Mouse (Mus musculus) hindbrain, embryonic 13.5 days (tissue): ENCODE data around the gene Mmel1. TPM values are rescaled to one million over a fixed set of nuclear protein-coding genes. Genes with fewer than 3 reads are reported as not detected.

Experiments
- ATAC-seq: fragments of 200-750 bp; cut with Nextera tagmentation; 2 replicates; pipeline ENCODE4 v1.8.0; 2017; ENCODE audit warnings: moderate TSS enrichment; ENCODE audit not compliant: low FRiP score
- H3K27ac ChIP-seq: fragments of 300-500 bp; sonication (generic); 2 replicates; pipeline ENCODE4 v1.5.1; 2015; ENCODE audit warnings: inconsistent platforms, mild to moderate bottlenecking, moderate library complexity
- H3K27me3 ChIP-seq: fragments of 300-500 bp; sonication (generic); 2 replicates; pipeline ENCODE4 v1.6.1; 2015; ENCODE audit warnings: mild to moderate bottlenecking, inconsistent platforms
- H3K36me3 ChIP-seq: fragments of 300-500 bp; sonication (generic); 2 replicates; pipeline ENCODE4 v1.6.1; 2015; ENCODE audit warnings: mild to moderate bottlenecking, inconsistent platforms
- H3K4me1 ChIP-seq: fragments of 300-500 bp; sonication (generic); replicated peaks from 2 replicates; pipeline ENCODE4 v1.6.1; 2015; ENCODE audit warnings: inconsistent platforms
- H3K4me2 ChIP-seq: fragments of 300-500 bp; sonication (generic); 2 replicates; pipeline ENCODE4 v1.6.1; 2015; ENCODE audit warnings: inconsistent platforms, mild to moderate bottlenecking, moderate library complexity
- H3K4me3 ChIP-seq: fragments of 300-500 bp; sonication (generic); 2 replicates; pipeline ENCODE4 v1.5.1; 2015; ENCODE audit warnings: mild to moderate bottlenecking, inconsistent platforms
- H3K9ac ChIP-seq: fragments of 300-500 bp; sonication (generic); 2 replicates; pipeline ENCODE4 v1.6.1; 2015; ENCODE audit warnings: mild to moderate bottlenecking, inconsistent platforms
- H3K9me3 ChIP-seq: fragments of 300-500 bp; sonication (generic); 2 replicates; pipeline ENCODE4 v1.6.1; 2016; ENCODE audit warnings: inconsistent platforms
- WGBS: fragments of 180-500 bp; shearing (Covaris S2); methylation state at CpG from one replicate; pipeline ENCODE4 v1.1.7; 2015; 5-methylcytosine and 5-hydroxymethylcytosine counted together
- polyA plus RNA-seq: library from polyadenylated mRNA; unstranded; fragments of >200 nt; fragmentation: Nextera tagmentation; extraction: Ambion mirVana; gene quantifications from 2 replicates; pipeline ENCODE4 v1.2.1, GENCODE M21; 2015

Gene Mmel1
- polyA plus RNA-seq, 1 experiment from 2014 or later: 0.25 TPM

- 81% methylated on average over 5 of the region's 5 CpGs for WGBS
- peaks cover 22% of the 10 kb centered on the region for H3K4me1 ChIP-seq
- H3K4me3 ChIP-seq: no peak overlapping the region
- no peak for ATAC-seq
- no peak overlapping the region for H3K4me2 ChIP-seq
- no peaks in the 10 kb centered on the region; the same call in 1 of the 2 replicates for H3K36me3 ChIP-seq
- H3K9ac ChIP-seq: no peak overlapping the region
- H3K27ac ChIP-seq: no peak overlapping the region
- peaks cover 4% of the 10 kb centered on the region; the same call in 1 of the 2 replicates for H3K27me3 ChIP-seq
- no peaks in the 10 kb centered on the region for H3K9me3 ChIP-seq
These were observed 26.2 kb downstream of the Mmel1 start for GRCm38 (mm10) chr4:154895549-154895948.

- no peak for ATAC-seq
- Histone ChIP-seq H3K9me3 (no peaks in the 10 kb centered on the region), H3K27me3 (peaks cover 11% of the 10 kb centered on the region; the same call in 1 of the 2 replicates), H3K4me1 (peaks cover 22% of the 10 kb centered on the region), H3K4me2 (peak overlapping the region; percentile 76), H3K4me3 (peak overlapping the region; percentile 54), H3K36me3 (no peaks in the 10 kb centered on the region; the same call in 1 of the 2 replicates), H3K27ac (peak overlapping the region; percentile 61; the same call in 1 of the 2 replicates), H3K9ac (peak overlapping the region; percentile 83)
- 73% methylated on average over 6 of the region's 6 CpGs for whole genome bisulfite sequencing
These were observed 28.5 kb downstream of the Mmel1 start for GRCm38 (mm10) chr4:154897676-154898465.

- peak within 1 kb of the TSS; percentile 76 for H3K4me2 ChIP-seq
- peak within 1 kb of the TSS; percentile 83 for H3K9ac ChIP-seq
- peak within 1 kb of the TSS; percentile 54 for H3K4me3 ChIP-seq
- H3K4me1 ChIP-seq: peaks cover 22% of the 10 kb centered on the region
- peak; percentile 97 for ATAC-seq
- peak within 1 kb of the TSS; percentile 61 for H3K27ac ChIP-seq
- no peaks in the 10 kb centered on the region; the same call in 1 of the 2 replicates for H3K36me3 ChIP-seq
- 2% methylated on average over 42 of the region's 43 CpGs for WGBS
- 0 out of 2 replicates have a peak, but pooled peaks cover 16% of the 10 kb centered on the region for H3K27me3 ChIP-seq
- H3K9me3 ChIP-seq: no peaks in the 10 kb centered on the region
These were observed 29.4 kb downstream of the Mmel1 start, which contains the start of gene Fam213b for GRCm38 (mm10) chr4:154898506-154899446. Fam213b (minus strand) TSS chr4:154899135.

- ATAC-seq: no peak
- Histone ChIP-seq H3K9ac (no peak overlapping the region), H3K9me3 (no peaks in the 10 kb centered on the region), H3K27me3 (peaks cover 22% of the 10 kb centered on the region; the same call in 1 of the 2 replicates), H3K4me2 (no peak overlapping the region), H3K36me3 (no peaks in the 10 kb centered on the region), H3K4me3 (no peak overlapping the region), H3K4me1 (peaks cover 22% of the 10 kb centered on the region), H3K27ac (no peak overlapping the region)
- WGBS: 94% methylated on average over 2 of the region's 2 CpGs
These were observed 33.0 kb downstream of the Mmel1 start for GRCm38 (mm10) chr4:154902371-154902770.

GRCm38 (mm10) chr4:154904185-154905071 lies 35.0 kb downstream of the Mmel1 start:
- no peaks in the 10 kb centered on the region for H3K36me3 ChIP-seq
- H3K27me3 ChIP-seq: peaks cover 22% of the 10 kb centered on the region; the same call in 1 of the 2 replicates
- peak overlapping the region; percentile 56 for H3K4me2 ChIP-seq
- no peak overlapping the region for H3K27ac ChIP-seq
- peaks cover 13% of the 10 kb centered on the region; the same call in 1 of the 2 replicates for H3K4me1 ChIP-seq
- H3K4me3 ChIP-seq: peak overlapping the region; percentile 35
- WGBS: 3% methylated on average over 16 of the region's 16 CpGs
- peak; percentile 87 for ATAC-seq
- no peaks in the 10 kb centered on the region for H3K9me3 ChIP-seq
- H3K9ac ChIP-seq: peak overlapping the region; percentile 55; the same call in 1 of the 2 replicates

- H3K36me3 ChIP-seq: no peaks in the 10 kb centered on the region
- 48% methylated on average over 17 of the region's 17 CpGs for WGBS
- peaks cover 11% of the 10 kb centered on the region; the same call in 1 of the 2 replicates for H3K27me3 ChIP-seq
- no peak overlapping the region for H3K27ac ChIP-seq
- 0 out of 2 replicates have a peak overlapping the region, but pooled peaks have one; percentile 6 for H3K4me2 ChIP-seq
- peak; percentile 75; the same call in 1 of the 2 replicates for ATAC-seq
- H3K4me3 ChIP-seq: no peak overlapping the region
- H3K9me3 ChIP-seq: no peaks in the 10 kb centered on the region
- H3K9ac ChIP-seq: no peak overlapping the region
- peaks cover 19% of the 10 kb centered on the region; the same call in 1 of the 2 replicates for H3K4me1 ChIP-seq
These were observed 38.4 kb downstream of the Mmel1 start for GRCm38 (mm10) chr4:154907833-154908232.

GRCm38 (mm10) chr4:154908490-154908889 lies 39.1 kb downstream of the Mmel1 start:
- Histone ChIP-seq H3K9me3 (no peaks in the 10 kb centered on the region), H3K4me2 (no peak overlapping the region), H3K27ac (no peak overlapping the region), H3K27me3 (peaks cover 6% of the 10 kb centered on the region; the same call in 1 of the 2 replicates), H3K9ac (no peak overlapping the region), H3K4me1 (peaks cover 19% of the 10 kb centered on the region; the same call in 1 of the 2 replicates), H3K36me3 (no peaks in the 10 kb centered on the region), H3K4me3 (no peak overlapping the region)
- WGBS: 95% methylated on average over 5 of the region's 5 CpGs
- ATAC-seq: no peak

GRCm38 (mm10) chr4:154910606-154911522 lies 41.5 kb downstream of the Mmel1 start:
- ATAC-seq: no peak
- no peaks in the 10 kb centered on the region for H3K36me3 ChIP-seq
- WGBS: 19% methylated on average over 15 of the region's 15 CpGs
- H3K27me3 ChIP-seq: no peaks in the 10 kb centered on the region
- no peak overlapping the region for H3K27ac ChIP-seq
- H3K9ac ChIP-seq: no peak overlapping the region
- peaks cover 10% of the 10 kb centered on the region; the same call in 1 of the 2 replicates for H3K4me1 ChIP-seq
- H3K4me2 ChIP-seq: no peak overlapping the region
- no peaks in the 10 kb centered on the region for H3K9me3 ChIP-seq
- no peak overlapping the region for H3K4me3 ChIP-seq

GRCm38 (mm10) chr4:154911644-154912043 lies 42.3 kb downstream of the Mmel1 start:
- no peaks in the 10 kb centered on the region for H3K27me3 ChIP-seq
- no peaks in the 10 kb centered on the region for H3K36me3 ChIP-seq
- H3K4me3 ChIP-seq: no peak overlapping the region
- H3K4me1 ChIP-seq: peaks cover 10% of the 10 kb centered on the region; the same call in 1 of the 2 replicates
- no peak overlapping the region for H3K4me2 ChIP-seq
- no peak overlapping the region for H3K9ac ChIP-seq
- ATAC-seq: no peak
- H3K27ac ChIP-seq: no peak overlapping the region
- 79% methylated on average over 2 of the region's 2 CpGs for WGBS
- H3K9me3 ChIP-seq: no peaks in the 10 kb centered on the region

- WGBS: 97% methylated on average over 3 of the region's 3 CpGs
- H3K4me1 ChIP-seq: 0 out of 2 replicates have a peak, but pooled peaks cover 6% of the 10 kb centered on the region
These were observed 44.5 kb downstream of the Mmel1 start for GRCm38 (mm10) chr4:154913845-154914244.

More at GRCm38 (mm10) chr4:154913845-154914244, 44.5 kb downstream of the Mmel1 start:
- H3K9ac ChIP-seq: no peak overlapping the region
- no peaks in the 10 kb centered on the region for H3K27me3 ChIP-seq
- H3K27ac ChIP-seq: no peak overlapping the region
- ATAC-seq: no peak
- no peaks in the 10 kb centered on the region for H3K9me3 ChIP-seq
- no peak overlapping the region for H3K4me3 ChIP-seq
- no peaks in the 10 kb centered on the region for H3K36me3 ChIP-seq
- no peak overlapping the region for H3K4me2 ChIP-seq
